Mouse (Mus musculus) cerebellum, adult 2 months (tissue): ENCODE results near the gene Tbx18. TPM values are rescaled to one million over a fixed set of nuclear protein-coding genes. Genes with fewer than 3 reads are reported as not detected.

ENCODE experiments used
- DNase-seq, 2 experiments: peaks; one replicate each; pipeline ENCODE4 v3.0.0; 2021
- H3K27ac ChIP-seq: fragments of 200-500 bp; 2 replicates; pipeline ENCODE4 v1.5.1; 2012; ENCODE audit warnings: low read length, control low read depth, inconsistent platforms; ENCODE audit not compliant: insufficient read depth
- H3K27me3 ChIP-seq: fragments of 200-500 bp; 2 replicates; pipeline ENCODE4 v1.6.1; 2012; ENCODE audit warnings: inconsistent platforms, mild to moderate bottlenecking, low read length, moderate library complexity; ENCODE audit not compliant: control insufficient read depth, insufficient read depth
- H3K4me1 ChIP-seq: fragments of 200-500 bp; 2 replicates; pipeline ENCODE4 v1.6.1; 2011; ENCODE audit warnings: low read length; ENCODE audit not compliant: control insufficient read depth, insufficient read depth
- H3K4me3 ChIP-seq: fragments of 200-500 bp; replicated peaks from 2 replicates; pipeline ENCODE3; 2011; ENCODE audit warnings: mild to moderate bottlenecking, low read depth, low read length, control low read depth; ENCODE audit not compliant: insufficient read depth
- CTCF ChIP-seq: fragments of 200-500 bp; IDR thresholded peaks from 2 replicates; pipeline ENCODE4 v1.5.1; 2011; ENCODE audit warnings: low read depth, mild to moderate bottlenecking, control low read depth, low read length, moderate library complexity, borderline replicate concordance; ENCODE audit not compliant: insufficient read depth
- POLR2A ChIP-seq: fragments of 200-500 bp; IDR thresholded peaks from 2 replicates; pipeline ENCODE4 v1.6.1; 2011; ENCODE audit warnings: low read length, control low read depth, borderline replicate concordance; ENCODE audit not compliant: insufficient read depth
- WGBS: fragments of 180-500 bp; shearing (Covaris S2); methylation state at CpG from one replicate; pipeline ENCODE4 v1.1.7; 2018; 5-methylcytosine and 5-hydroxymethylcytosine counted together
- polyA plus RNA-seq: library from polyadenylated mRNA; depleted of rRNA; stranded (reverse); fragments of >200 nt; gene quantifications from 2 replicates; pipeline ENCODE4 v1.2.3, GENCODE M21; 2012

Tbx18 gene
- polyA plus RNA-seq, 1 experiment, result 1.1 TPM

DNA sequence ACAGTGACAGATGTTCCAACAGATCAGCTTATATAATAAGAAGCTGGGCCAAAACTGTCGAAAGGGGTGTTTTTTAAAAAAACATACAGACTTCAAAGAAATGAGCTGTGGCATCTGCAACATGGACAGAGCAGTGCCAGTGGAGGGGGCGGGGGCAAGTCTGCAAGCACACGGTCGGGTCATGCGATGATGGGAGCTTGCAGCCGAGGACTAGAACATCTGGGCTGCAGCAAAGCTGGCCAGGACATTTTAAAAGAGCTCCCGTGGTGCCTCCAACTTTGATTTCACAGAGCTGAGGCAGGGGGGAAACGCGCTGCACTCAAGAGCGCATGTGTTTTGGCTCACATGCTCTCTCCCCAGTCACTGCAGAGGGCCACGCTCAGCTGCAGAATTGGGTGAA is 48.8 kb downstream of the Tbx18 start:
- Histone ChIP-seq H3K27ac (no peak overlapping the region), H3K4me3 (no peak overlapping the region), H3K4me1 (no peaks in the 10 kb centered on the region), H3K27me3 (no peaks in the 10 kb centered on the region)
- no peak for DNase-seq
- TF ChIP-seq POLR2A, result no peak
- no peak for TF ChIP-seq CTCF
- WGBS, result 16% methylated on average over 11 of the region's 11 CpGs
